Mouse (Mus musculus): ENCODE measurements at regions not wholly inside any gene's neighbourhood (a gene's known extent, or its start where the extent isn't known, plus 50 kb on each side); places are given as distances from the start of the nearest gene placed in this dataset.
"Not testable (repeated sequence)": the region's sequence is repeated elsewhere in the genome, so short reads cannot be mapped to it uniquely, and the experiment has no call there.

GRCm38 (mm10) chr9:30610328-30610727 lies 183.4 kb downstream of the Snx19 start:
- H3K4me3 ChIP-seq (replicated peaks; ENCODE audit: extremely low read depth, low read depth, low read length), result no peak overlapping the region
- TF ChIP-seq POLR2A (IDR thresholded peaks at IDR 0.05; ENCODE audit: borderline replicate concordance, extremely low read depth, low read depth, low read length) (no peak), CTCF (IDR thresholded peaks at IDR 0.05; ENCODE audit: insufficient read depth, low read length) (no peak)
- H3K4me1 ChIP-seq (ENCODE audit: control insufficient read depth, insufficient read depth, low read length), result no peaks in the 10 kb centered on the region
- no peak for DNase-seq
- whole genome bisulfite sequencing, result 57% methylated on average over 7 of the region's 7 CpGs

GRCm38 (mm10) chr9:30599756-30600155 lies 172.8 kb downstream of the Snx19 start:
- WGBS, result 75% methylated on average over 7 of the region's 7 CpGs
- TF ChIP-seq POLR2A (IDR thresholded peaks at IDR 0.05; ENCODE audit: borderline replicate concordance, extremely low read depth, low read depth, low read length) (no peak), CTCF (IDR thresholded peaks at IDR 0.05; ENCODE audit: insufficient read depth, low read length) (no peak)
- no peak for DNase-seq
- no peak overlapping the region for H3K4me3 ChIP-seq (replicated peaks; ENCODE audit: extremely low read depth, low read depth, low read length)
- H3K4me1 ChIP-seq (ENCODE audit: control insufficient read depth, insufficient read depth, low read length), result no peaks in the 10 kb centered on the region

GRCm38 (mm10) chr9:30597691-30598090 lies 170.8 kb downstream of the Snx19 start:
- 85% methylated on average over 4 of the region's 4 CpGs for WGBS
- Histone ChIP-seq H3K4me3 (replicated peaks; ENCODE audit: extremely low read depth, low read depth, low read length) (no peak overlapping the region), H3K4me1 (ENCODE audit: control insufficient read depth, insufficient read depth, low read length) (no peaks in the 10 kb centered on the region)
- TF ChIP-seq POLR2A (IDR thresholded peaks at IDR 0.05; ENCODE audit: borderline replicate concordance, extremely low read depth, low read depth, low read length) (no peak), CTCF (IDR thresholded peaks at IDR 0.05; ENCODE audit: insufficient read depth, low read length) (no peak)
- no peak for DNase-seq

- DNase-seq; H3K4me3 ChIP-seq (replicated peaks; ENCODE audit: extremely low read depth, low read depth, low read length); H3K4me1 ChIP-seq (ENCODE audit: control insufficient read depth, insufficient read depth, low read length): not testable (repeated sequence)
- 85% methylated on average over 6 of the region's 6 CpGs for WGBS
These were observed 170.2 kb downstream of the Snx19 start for GRCm38 (mm10) chr9:30597092-30597491.

GRCm38 (mm10) chr9:30592601-30593000 lies 165.7 kb downstream of the Snx19 start:
- no peaks in the 10 kb centered on the region for H3K4me1 ChIP-seq (ENCODE audit: control insufficient read depth, insufficient read depth, low read length)
- 66% methylated on average over 2 of the region's 2 CpGs for WGBS
- H3K4me3 ChIP-seq (replicated peaks; ENCODE audit: extremely low read depth, low read depth, low read length), result no peak overlapping the region
- TF ChIP-seq POLR2A (IDR thresholded peaks at IDR 0.05; ENCODE audit: borderline replicate concordance, extremely low read depth, low read depth, low read length) (no peak), CTCF (IDR thresholded peaks at IDR 0.05; ENCODE audit: insufficient read depth, low read length) (no peak)
- no peak for DNase-seq

- no peaks in the 10 kb centered on the region for H3K4me1 ChIP-seq (ENCODE audit: control insufficient read depth, insufficient read depth, low read length)
- TF ChIP-seq POLR2A (IDR thresholded peaks at IDR 0.05; ENCODE audit: borderline replicate concordance, extremely low read depth, low read depth, low read length) (no peak), CTCF (IDR thresholded peaks at IDR 0.05; ENCODE audit: insufficient read depth, low read length) (no peak)
- no peak for DNase-seq
- no peak overlapping the region for H3K4me3 ChIP-seq (replicated peaks; ENCODE audit: extremely low read depth, low read depth, low read length)
- 65% methylated on average over 5 of the region's 5 CpGs for WGBS
These were observed 164.3 kb downstream of the Snx19 start for GRCm38 (mm10) chr9:30591246-30591645.

- TF ChIP-seq CTCF (IDR thresholded peaks at IDR 0.05; ENCODE audit: insufficient read depth, low read length) (no peak), POLR2A (IDR thresholded peaks at IDR 0.05; ENCODE audit: borderline replicate concordance, extremely low read depth, low read depth, low read length) (no peak)
- Histone ChIP-seq H3K4me1 (ENCODE audit: control insufficient read depth, insufficient read depth, low read length) (no peaks in the 10 kb centered on the region), H3K4me3 (replicated peaks; ENCODE audit: extremely low read depth, low read depth, low read length) (no peak overlapping the region)
- WGBS, result 60% methylated on average over 6 of the region's 6 CpGs
- no peak for DNase-seq
These were observed 163.8 kb downstream of the Snx19 start for GRCm38 (mm10) chr9:30590661-30591179.

- H3K4me1 ChIP-seq (ENCODE audit: control insufficient read depth, insufficient read depth, low read length), result peaks cover 6% of the 10 kb centered on the region; the same call in 1 of the 2 replicates
- TF ChIP-seq POLR2A (IDR thresholded peaks at IDR 0.05; ENCODE audit: borderline replicate concordance, extremely low read depth, low read depth, low read length) (no peak), CTCF (IDR thresholded peaks at IDR 0.05; ENCODE audit: insufficient read depth, low read length) (no peak)
- 50% methylated on average over 9 of the region's 9 CpGs for WGBS
- no peak overlapping the region for H3K4me3 ChIP-seq (replicated peaks; ENCODE audit: extremely low read depth, low read depth, low read length)
- DNase-seq, result no peak
These were observed 154.4 kb downstream of the Snx19 start for GRCm38 (mm10) chr9:30581271-30581821.

GRCm38 (mm10) chr9:30580500-30580899 lies 153.6 kb downstream of the Snx19 start:
- 61% methylated on average over 6 of the region's 6 CpGs for WGBS

GRCm38 (mm10) chr9:30578213-30578612 lies 151.3 kb downstream of the Snx19 start:
- no peak for DNase-seq
- WGBS, result 69% methylated on average over 3 of the region's 3 CpGs
- Histone ChIP-seq H3K4me3 (replicated peaks; ENCODE audit: extremely low read depth, low read depth, low read length) (no peak overlapping the region), H3K4me1 (ENCODE audit: control insufficient read depth, insufficient read depth, low read length) (peaks cover 6% of the 10 kb centered on the region; the same call in 1 of the 2 replicates)
- no peak for TF ChIP-seq POLR2A (IDR thresholded peaks at IDR 0.05; ENCODE audit: borderline replicate concordance, extremely low read depth, low read depth, low read length)

More at GRCm38 (mm10) chr9:30580500-30580899, 153.6 kb downstream of the Snx19 start:
- no peak for TF ChIP-seq CTCF (IDR thresholded peaks at IDR 0.05; ENCODE audit: insufficient read depth, low read length)
- no peak for TF ChIP-seq POLR2A (IDR thresholded peaks at IDR 0.05; ENCODE audit: borderline replicate concordance, extremely low read depth, low read depth, low read length)
- Histone ChIP-seq H3K4me3 (replicated peaks; ENCODE audit: extremely low read depth, low read depth, low read length) (no peak overlapping the region), H3K4me1 (ENCODE audit: control insufficient read depth, insufficient read depth, low read length) (peaks cover 6% of the 10 kb centered on the region; the same call in 1 of the 2 replicates)
- DNase-seq, result no peak
